Mouse (Mus musculus) limb, embryonic 11.5 days (tissue): ENCODE results near the gene Lysmd4. TPM values are rescaled to one million over a fixed set of nuclear protein-coding genes. Genes with fewer than 3 reads are reported as not detected.

Experiments
- ATAC-seq: fragments of 200-750 bp; cut with Nextera tagmentation; 2 replicates; pipeline ENCODE4 v1.8.0; 2017; ENCODE audit warnings: low read depth; ENCODE audit not compliant: insufficient number of reproducible peaks, low FRiP score, low TSS enrichment
- DNase-seq: peaks from one replicate; pipeline ENCODE4 v3.0.0-alpha.2; 2015; ENCODE audit warnings: low spot score
- H3K27ac ChIP-seq: fragments of 300-500 bp; sonication (generic); replicated peaks from 2 replicates; pipeline ENCODE4 v1.5.1; 2014; ENCODE audit warnings: low read depth, mild to moderate bottlenecking, low read length
- H3K27me3 ChIP-seq: fragments of 300-500 bp; sonication (generic); 2 replicates; pipeline ENCODE4 v1.6.1; 2014; ENCODE audit warnings: mild to moderate bottlenecking, low read length, mixed read lengths; ENCODE audit not compliant: control insufficient read depth, insufficient read depth
- H3K36me3 ChIP-seq: fragments of 300-500 bp; sonication (generic); 2 replicates; pipeline ENCODE4 v1.6.1; 2014; ENCODE audit warnings: mild to moderate bottlenecking, low read length, moderate library complexity, mixed read lengths; ENCODE audit not compliant: control insufficient read depth, insufficient read depth
- H3K4me1 ChIP-seq: fragments of 300-500 bp; sonication (generic); 2 replicates; pipeline ENCODE4 v1.6.1; 2014; ENCODE audit warnings: low read length, mixed read lengths; ENCODE audit not compliant: control insufficient read depth, insufficient read depth
- H3K4me2 ChIP-seq: fragments of 300-500 bp; sonication (generic); 2 replicates; pipeline ENCODE4 v1.6.1; 2014; ENCODE audit warnings: low read depth, mild to moderate bottlenecking, moderate library complexity; ENCODE audit not compliant: severe bottlenecking
- H3K4me3 ChIP-seq: fragments of 300-500 bp; sonication (generic); 2 replicates; pipeline ENCODE4 v1.5.1; 2014; ENCODE audit warnings: low read depth, low read length
- H3K9ac ChIP-seq: fragments of 300-500 bp; sonication (generic); 2 replicates; pipeline ENCODE4 v1.6.1; 2014; ENCODE audit warnings: mild to moderate bottlenecking, low read length
- H3K9me3 ChIP-seq: fragments of 300-500 bp; sonication (generic); 2 replicates; pipeline ENCODE4 v1.6.1; 2016; ENCODE audit warnings: low read length; ENCODE audit not compliant: control insufficient read depth
- WGBS: fragments of 180-500 bp; shearing (Covaris S2); extraction: QIAGEN DNeasy Blood & Tissue Kit; methylation state at CpG from one replicate; pipeline ENCODE4 v1.1.7; 2014; 5-methylcytosine and 5-hydroxymethylcytosine counted together
- polyA plus RNA-seq: library from polyadenylated mRNA; unstranded; fragments of >200 nt; fragmentation: Nextera tagmentation; extraction: Ambion mirVana; gene quantifications from 2 replicates; pipeline ENCODE4 v1.2.1, GENCODE M21; 2014

Lysmd4 gene
- 10.8 and 11.6 TPM in 2 replicates for polyA plus RNA-seq

DNA sequence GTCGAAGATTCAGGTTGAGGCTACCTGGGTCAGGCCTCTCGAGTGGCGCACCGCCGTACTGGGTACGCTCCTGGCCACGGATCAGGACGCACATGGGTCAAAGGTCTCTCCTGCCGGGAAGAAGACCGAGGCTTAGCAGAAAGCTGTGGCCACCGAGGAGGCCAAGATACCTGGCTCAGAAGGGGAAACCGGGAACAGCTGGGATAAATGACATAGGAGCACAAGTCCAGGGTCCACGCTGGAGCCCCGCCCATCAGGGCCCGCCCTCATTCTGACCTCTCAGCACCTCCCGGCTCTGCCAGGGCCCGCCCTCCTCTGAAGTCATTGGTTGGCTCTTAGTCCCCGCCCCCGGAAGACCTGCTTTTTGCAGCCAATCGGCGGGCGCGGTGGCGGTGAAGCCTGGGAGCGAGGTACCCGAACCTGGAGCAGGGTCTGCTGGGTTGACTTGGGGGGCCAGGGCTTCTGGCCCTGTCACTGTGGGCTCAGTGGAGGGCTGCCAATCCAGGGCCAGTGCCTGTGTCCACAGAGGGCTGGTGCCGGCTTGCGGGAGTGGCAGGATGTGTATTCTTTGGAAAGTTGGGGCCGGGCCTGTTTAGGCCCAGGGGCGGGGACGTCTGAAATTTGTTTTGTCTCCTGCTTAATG, at the start of gene Lysmd4:
Lysmd4 (plus strand) TSS at position 325 of the 643 bp plus-strand sequence.
- 6% methylated on average over 31 of the region's 31 CpGs for WGBS
- ATAC-seq = peak; percentile 97
- Histone ChIP-seq H3K9me3 (no peaks in the 10 kb centered on the region), H3K36me3 (peaks cover 4% of the 10 kb centered on the region; the same call in 1 of the 2 replicates), H3K4me2 (peak within 1 kb of the TSS; percentile 79), H3K27ac (no peak within 1 kb of the TSS), H3K4me1 (no peaks in the 10 kb centered on the region), H3K27me3 (no peaks in the 10 kb centered on the region), H3K4me3 (peak within 1 kb of the TSS; percentile 69), H3K9ac (peak within 1 kb of the TSS; percentile 66)
- DNase-seq = peak; percentile 96

- ATAC-seq (no peak), DNase-seq (no peak)
- Histone ChIP-seq H3K4me1 (no peaks in the 10 kb centered on the region), H3K27me3 (no peaks in the 10 kb centered on the region), H3K9me3 (no peaks in the 10 kb centered on the region), H3K4me2 (no peak overlapping the region), H3K27ac (no peak overlapping the region), H3K9ac (no peak overlapping the region), H3K36me3 (no peaks in the 10 kb centered on the region), H3K4me3 (no peak overlapping the region)
- WGBS = 86% methylated on average over 2 of the region's 2 CpGs
Observed at GRCm38 (mm10) chr7:67173522-67174195, 48.7 kb upstream of the Lysmd4 start.

DNA sequence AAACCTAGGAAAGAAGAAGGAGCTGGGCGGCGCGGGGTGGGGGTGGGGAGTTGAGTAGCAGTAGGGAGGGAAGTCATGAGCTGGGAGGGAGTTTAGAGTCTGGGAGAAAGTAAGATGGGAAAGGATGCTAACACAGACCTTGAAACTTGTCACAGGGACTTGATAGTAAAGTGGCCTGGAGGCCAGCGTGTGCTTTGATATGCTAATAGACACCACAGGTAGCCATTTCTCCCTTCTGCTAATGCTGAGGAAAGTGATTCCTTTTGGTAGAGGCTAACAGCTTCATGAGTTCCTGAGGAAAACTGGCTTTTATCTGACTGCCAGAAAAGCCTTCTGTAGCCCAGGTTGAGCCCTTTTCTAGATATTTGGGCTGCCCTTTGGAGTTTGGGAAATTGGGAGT, 38.6 kb upstream of the Lysmd4 start:
- DNase-seq (no peak), ATAC-seq (no peak)
- Histone ChIP-seq H3K4me3 (no peak overlapping the region), H3K36me3 (no peaks in the 10 kb centered on the region), H3K4me1 (no peaks in the 10 kb centered on the region), H3K27me3 (no peaks in the 10 kb centered on the region), H3K4me2 (no peak overlapping the region), H3K9ac (no peak overlapping the region), H3K9me3 (no peaks in the 10 kb centered on the region), H3K27ac (no peak overlapping the region)
- WGBS = 18% methylated on average over 4 of the region's 4 CpGs

DNA sequence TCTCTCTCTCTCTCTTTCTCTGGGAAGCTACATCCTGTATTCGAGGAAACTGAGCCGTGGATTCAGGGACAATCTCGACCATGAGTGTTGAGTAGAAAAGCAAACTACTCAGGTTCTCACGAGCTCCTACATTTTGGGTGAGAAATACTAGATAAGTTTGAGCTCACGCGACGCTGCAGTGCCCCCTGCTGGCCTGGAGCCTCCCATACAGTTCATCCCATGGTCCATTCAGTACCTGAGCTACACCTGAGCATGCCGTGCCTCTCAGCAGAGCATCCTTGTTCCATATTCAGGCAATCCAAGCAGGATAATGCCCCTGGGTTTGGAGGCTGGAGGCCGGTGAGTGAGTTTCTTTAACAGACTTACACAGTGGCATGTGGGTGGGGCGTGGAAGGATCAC, 22.9 kb upstream of the Lysmd4 start:
- Histone ChIP-seq H3K9ac (no peak overlapping the region), H3K27me3 (no peaks in the 10 kb centered on the region), H3K4me1 (no peaks in the 10 kb centered on the region), H3K4me2 (no peak overlapping the region), H3K4me3 (no peak overlapping the region), H3K27ac (no peak overlapping the region), H3K9me3 (no peaks in the 10 kb centered on the region), H3K36me3 (no peaks in the 10 kb centered on the region)
- DNase-seq (peak; percentile 85), ATAC-seq (0 out of 2 replicates have a peak, but pooled peaks have one; percentile 31)
- WGBS = 19% methylated on average over 10 of the region's 10 CpGs

- ATAC-seq (no peak), DNase-seq (no peak)
- no peaks in the 10 kb centered on the region for H3K9me3 ChIP-seq
- no peak overlapping the region for H3K4me3 ChIP-seq
- no peak overlapping the region for H3K27ac ChIP-seq
- no peaks in the 10 kb centered on the region for H3K36me3 ChIP-seq
- H3K4me2 ChIP-seq = no peak overlapping the region
- H3K27me3 ChIP-seq = no peaks in the 10 kb centered on the region
- H3K9ac ChIP-seq = no peak overlapping the region
- H3K4me1 ChIP-seq = no peaks in the 10 kb centered on the region
- WGBS = 84% methylated on average over 3 of the region's 3 CpGs
Observed at GRCm38 (mm10) chr7:67203625-67204024, 18.7 kb upstream of the Lysmd4 start.

GRCm38 (mm10) chr7:67205734-67206425, 16.5 kb upstream of the Lysmd4 start:
- Histone ChIP-seq H3K4me1 (no peaks in the 10 kb centered on the region), H3K4me2 (no peak overlapping the region), H3K27ac (no peak overlapping the region), H3K9me3 (no peaks in the 10 kb centered on the region), H3K36me3 (no peaks in the 10 kb centered on the region), H3K27me3 (no peaks in the 10 kb centered on the region), H3K4me3 (no peak overlapping the region), H3K9ac (no peak overlapping the region)
- DNase-seq (no peak), ATAC-seq (no peak)
- WGBS = 92% methylated on average over 9 of the region's 9 CpGs

GRCm38 (mm10) chr7:67206496-67206895, 15.8 kb upstream of the Lysmd4 start:
- Histone ChIP-seq H3K4me3 (no peak overlapping the region), H3K9ac (no peak overlapping the region), H3K9me3 (no peaks in the 10 kb centered on the region), H3K4me2 (no peak overlapping the region), H3K4me1 (no peaks in the 10 kb centered on the region), H3K36me3 (no peaks in the 10 kb centered on the region), H3K27me3 (no peaks in the 10 kb centered on the region), H3K27ac (no peak overlapping the region)
- WGBS = 81% methylated on average over 10 of the region's 10 CpGs
- ATAC-seq (no peak), DNase-seq (no peak)

GRCm38 (mm10) chr7:67207701-67208100, 14.6 kb upstream of the Lysmd4 start:
- Histone ChIP-seq H3K9me3 (no peaks in the 10 kb centered on the region), H3K9ac (no peak overlapping the region), H3K4me3 (no peak overlapping the region), H3K4me2 (no peak overlapping the region), H3K27me3 (no peaks in the 10 kb centered on the region), H3K27ac (no peak overlapping the region), H3K36me3 (no peaks in the 10 kb centered on the region), H3K4me1 (no peaks in the 10 kb centered on the region)
- 37% methylated on average over 6 of the region's 6 CpGs for WGBS
- ATAC-seq (no peak), DNase-seq (no peak)
